Mouse (Mus musculus) adrenal gland, postnatal 10 days (tissue): ENCODE data around the gene Psma7. TPM values are rescaled to one million over a fixed set of nuclear protein-coding genes. Genes with fewer than 3 reads are reported as not detected.

ENCODE experiments used
- DNase-seq: peaks from one replicate; pipeline ENCODE4 v3.0.0; 2021; ENCODE audit warnings: mixed read lengths
- long read RNA-seq, 2 experiments: library from polyadenylated mRNA; stranded (forward); transcript quantifications; one replicate each; pipeline ENCODE4 v2.0.0; 2021
- total RNA-seq, 2 experiments: library from RNA; stranded (reverse); gene quantifications; 2 replicates each; pipeline ENCODE4 v1.2.3; 2021

The Psma7 gene
- total RNA-seq = 100 to 1,000 TPM; 216 to 235 TPM
- long read RNA-seq, experiment 1, transcript Psma7-201 (7 exons, 914 nt) = major isoform, 379 of 518 reads
- long read RNA-seq, experiment 1, partial matches to known transcripts = 129 of 518 reads
- long read RNA-seq, experiment 1, other reads (novel, unspliced or antisense) = 8 of 518 reads
- long read RNA-seq, experiment 2, transcript Psma7-201 (7 exons, 914 nt) = major isoform, 223 of 362 reads
- long read RNA-seq, experiment 2, partial matches to known transcripts = 131 of 362 reads
- long read RNA-seq, experiment 2, other reads (novel, unspliced or antisense) = 6 of 362 reads

GRCm38 (mm10) chr2:180042256-180042857 lies at the start of gene Psma7, which contains the start of gene Ss18l1:
Gene Psma7, minus strand, starts transcription at chr2:180042433.
Gene Ss18l1, plus strand, starts transcription at chr2:180042509.
- DNase-seq = peak; percentile 94

- no peak for DNase-seq
These were observed 48.1 kb upstream of the Psma7 start for GRCm38 (mm10) chr2:180090285-180090684.

GRCm38 (mm10) chr2:180087472-180087871 lies 45.2 kb upstream of the Psma7 start:
- DNase-seq = no peak

GRCm38 (mm10) chr2:180086637-180087027 lies 44.4 kb upstream of the Psma7 start:
- DNase-seq = no peak

- DNase-seq = no peak
These were observed 43.8 kb upstream of the Psma7 start for GRCm38 (mm10) chr2:180085926-180086636.

- no peak for DNase-seq
These were observed 42.3 kb upstream of the Psma7 start for GRCm38 (mm10) chr2:180084565-180084964.

GRCm38 (mm10) chr2:180083063-180083462 lies 40.8 kb upstream of the Psma7 start:
- DNase-seq = no peak

GRCm38 (mm10) chr2:180080680-180081079 lies 38.4 kb upstream of the Psma7 start:
- no peak for DNase-seq

GRCm38 (mm10) chr2:180077622-180078021 lies 35.4 kb upstream of the Psma7 start:
- DNase-seq = no peak

GRCm38 (mm10) chr2:180072886-180073285 lies 30.7 kb upstream of the Psma7 start:
- no peak for DNase-seq

- DNase-seq = no peak
These were observed 29.4 kb upstream of the Psma7 start for GRCm38 (mm10) chr2:180071671-180072070.

GRCm38 (mm10) chr2:180070481-180071453 lies 28.5 kb upstream of the Psma7 start, which contains the start of gene Mtg2:
Gene Mtg2, plus strand, starts transcription at chr2:180070588.
- peak; percentile 97 for DNase-seq

- no peak for DNase-seq
These were observed 27.7 kb upstream of the Psma7 start for GRCm38 (mm10) chr2:180069770-180070480.

- DNase-seq = no peak
These were observed 21.3 kb upstream of the Psma7 start for GRCm38 (mm10) chr2:180063338-180064131.

GRCm38 (mm10) chr2:180053001-180053400 lies 10.8 kb upstream of the Psma7 start:
- no peak for DNase-seq

GRCm38 (mm10) chr2:180051986-180052733 lies 9.9 kb upstream of the Psma7 start:
- DNase-seq = peak; percentile 33

GRCm38 (mm10) chr2:180050986-180051385 lies 8.8 kb upstream of the Psma7 start:
- DNase-seq = peak; percentile 89

- DNase-seq = no peak
These were observed 5.9 kb upstream of the Psma7 start for GRCm38 (mm10) chr2:180047980-180048635.

- no peak for DNase-seq
These were observed 5.3 kb upstream of the Psma7 start for GRCm38 (mm10) chr2:180047580-180047979.
